Mouse (Mus musculus): ENCODE data around the gene A930018P22Rik.
"Not testable (repeated sequence)": the region's sequence is repeated elsewhere in the genome, so short reads cannot be mapped to it uniquely, and the experiment has no call there.

DNA sequence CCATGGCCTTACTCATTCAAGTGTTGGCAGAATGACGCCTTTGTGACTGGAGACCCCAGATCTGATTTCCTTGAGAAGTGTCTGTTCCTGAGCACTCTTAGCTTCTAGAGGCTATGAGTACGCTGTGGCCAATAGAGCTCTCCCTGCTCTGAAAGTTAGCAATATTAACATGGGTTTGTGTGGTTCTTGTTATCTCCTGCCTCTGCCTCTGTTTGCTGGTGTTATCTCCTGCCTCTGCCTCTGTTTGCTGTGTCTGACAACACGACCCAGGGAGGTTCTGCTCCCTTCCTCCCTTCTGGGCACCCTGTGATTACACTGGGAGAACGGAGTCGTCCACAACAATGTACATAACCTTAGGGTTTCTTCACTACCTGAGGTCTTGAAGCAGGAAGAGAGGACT is 44.3 kb upstream of the A930018P22Rik start:
- TF ChIP-seq POLR2A (IDR thresholded peaks at IDR 0.05; ENCODE audit: borderline replicate concordance, extremely low read depth, insufficient read depth, insufficient read length, poor library complexity, severe bottlenecking); CTCF (IDR thresholded peaks at IDR 0.05; ENCODE audit: borderline replicate concordance, extremely low read depth, insufficient read depth, insufficient read length): not testable (repeated sequence)

Data from brain, embryonic 14.5 days (tissue).